Mouse (Mus musculus) spleen, adult 2 months (tissue): ENCODE results near the gene Swap70.

ENCODE experiments used
- CTCF ChIP-seq: fragments of 200-500 bp; IDR thresholded peaks from 2 replicates; pipeline ENCODE4 v1.5.1; 2011; ENCODE audit warnings: mild to moderate bottlenecking, inconsistent platforms; ENCODE audit not compliant: insufficient read depth, insufficient read length, insufficient replicate concordance; ENCODE audit errors: extremely low read depth
- POLR2A ChIP-seq: fragments of 200-500 bp; IDR thresholded peaks from 2 replicates; pipeline ENCODE4 v1.6.1; 2011; ENCODE audit warnings: low read depth, low read length, inconsistent platforms

GRCm38 (mm10) chr7:110180613-110181012 is 40.9 kb upstream of the Swap70 start:
- TF ChIP-seq POLR2A = no peak
- no peak for TF ChIP-seq CTCF
